Mouse (Mus musculus) spleen, adult 2 months (tissue): ENCODE measurements around the gene Plekhj1.

Experiments used
- CTCF ChIP-seq: fragments of 200-500 bp; IDR thresholded peaks from 2 replicates; pipeline ENCODE4 v1.5.1; 2011; ENCODE audit warnings: mild to moderate bottlenecking, inconsistent platforms; ENCODE audit not compliant: insufficient read depth, insufficient read length, insufficient replicate concordance; ENCODE audit errors: extremely low read depth
- POLR2A ChIP-seq: fragments of 200-500 bp; IDR thresholded peaks from 2 replicates; pipeline ENCODE4 v1.6.1; 2011; ENCODE audit warnings: low read depth, low read length, inconsistent platforms

DNA sequence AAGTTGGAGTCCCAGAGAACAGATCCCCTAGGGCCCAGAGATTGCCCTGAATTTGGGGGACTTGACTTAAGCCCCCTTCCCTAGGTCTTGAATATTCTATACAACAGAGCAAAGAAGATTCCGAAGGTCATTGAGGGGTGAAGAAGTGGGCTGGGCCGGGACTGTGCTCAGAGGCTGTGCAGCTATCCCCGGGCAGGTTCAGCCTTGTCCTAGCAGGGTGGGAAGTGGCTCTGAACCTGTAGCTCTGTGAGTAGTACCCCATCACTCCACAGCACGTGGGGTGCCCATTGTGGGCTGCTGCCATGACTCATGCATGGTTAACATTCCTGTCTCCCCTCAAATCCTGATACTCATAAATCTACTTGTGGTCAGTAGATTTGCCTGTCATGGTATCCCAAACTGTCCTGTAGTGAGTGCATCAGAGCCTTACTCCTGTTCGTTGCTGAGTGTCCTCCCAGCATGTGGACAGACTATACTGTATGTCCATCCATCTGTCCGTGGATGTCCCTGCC lies 22.0 kb downstream of the Plekhj1 start:
- TF ChIP-seq CTCF (no peak), POLR2A (no peak)
